Mouse (Mus musculus): ENCODE results near the gene Gkap1.

Gene Gkap1

DNA sequence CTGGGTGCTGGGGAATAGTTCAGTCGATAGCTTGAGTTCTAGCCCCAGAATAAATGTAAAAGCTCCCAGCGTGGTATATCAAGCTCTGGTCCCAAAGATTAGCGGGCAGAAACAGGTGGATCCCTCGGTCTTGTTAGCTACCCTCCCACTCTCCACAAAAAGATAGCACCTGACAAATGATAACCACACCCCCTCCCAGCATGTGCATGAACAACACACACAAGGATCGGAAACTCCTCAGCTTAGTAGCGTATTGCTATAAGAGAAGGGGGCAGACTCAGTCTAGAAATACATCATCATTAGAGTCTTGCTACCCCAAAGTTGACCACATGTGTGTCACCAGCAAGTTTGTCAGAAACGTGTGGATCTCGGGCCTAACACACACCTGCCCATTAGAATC, at the start of gene Gkap1:
Gene Gkap1, minus strand, starts transcription at position 101 of the 400 bp plus-strand sequence.
- in situ Hi-C loops (cut with MboI, MseI) = no loop called here

DNA sequence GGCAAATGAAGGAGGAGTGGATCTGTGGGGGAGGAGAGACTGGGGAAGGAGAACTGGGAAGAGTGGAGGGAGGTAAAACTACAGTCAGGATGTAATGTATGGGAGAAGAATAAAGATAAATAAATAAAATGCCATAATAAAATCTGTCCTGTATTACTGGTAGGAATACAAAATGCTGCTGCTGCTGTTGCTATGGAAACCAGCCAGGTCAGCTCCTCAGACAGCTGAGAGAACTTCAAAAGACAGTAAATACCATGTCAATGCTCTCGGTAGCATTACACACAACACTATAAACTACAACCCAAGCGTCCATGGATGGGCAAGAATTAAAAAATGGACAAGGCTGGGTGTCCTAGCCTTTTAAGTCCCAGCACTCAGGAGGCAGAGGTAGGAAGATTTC, 42.3 kb upstream of the Gkap1 start:
- in situ Hi-C loops (cut with MboI, MseI) = no loop called here

DNA sequence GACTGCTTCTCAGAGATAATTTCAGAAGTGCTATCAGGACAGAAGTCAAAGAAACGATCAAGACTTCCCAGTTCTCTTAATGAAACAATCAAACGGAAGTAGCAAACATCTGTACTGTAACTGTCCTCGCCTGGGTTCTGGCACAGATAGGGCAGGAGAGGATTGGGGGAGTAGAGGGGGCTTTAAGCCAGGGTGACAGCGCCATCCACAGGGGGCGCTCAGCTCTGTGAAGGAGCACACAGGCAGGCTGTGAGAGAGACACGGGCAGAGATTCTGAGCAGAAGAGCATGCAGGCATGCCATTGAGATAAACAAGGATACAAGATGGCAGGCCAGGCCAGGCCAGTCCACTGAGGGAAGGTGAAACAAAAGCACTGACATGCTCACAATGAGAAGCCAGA, 39.5 kb upstream of the Gkap1 start:
- in situ Hi-C loops (cut with MboI, MseI) = no loop called here

GRCm38 (mm10) chr13:58313758-58314157, 38.3 kb upstream of the Gkap1 start:
- in situ Hi-C loops (cut with MboI, MseI) = no loop called here

GRCm38 (mm10) chr13:58311351-58311750, 35.9 kb upstream of the Gkap1 start:
- in situ Hi-C loops (cut with MboI, MseI) = no loop called here

GRCm38 (mm10) chr13:58309499-58309898, 34.0 kb upstream of the Gkap1 start:
- in situ Hi-C loops (cut with MboI, MseI) = no loop called here

DNA sequence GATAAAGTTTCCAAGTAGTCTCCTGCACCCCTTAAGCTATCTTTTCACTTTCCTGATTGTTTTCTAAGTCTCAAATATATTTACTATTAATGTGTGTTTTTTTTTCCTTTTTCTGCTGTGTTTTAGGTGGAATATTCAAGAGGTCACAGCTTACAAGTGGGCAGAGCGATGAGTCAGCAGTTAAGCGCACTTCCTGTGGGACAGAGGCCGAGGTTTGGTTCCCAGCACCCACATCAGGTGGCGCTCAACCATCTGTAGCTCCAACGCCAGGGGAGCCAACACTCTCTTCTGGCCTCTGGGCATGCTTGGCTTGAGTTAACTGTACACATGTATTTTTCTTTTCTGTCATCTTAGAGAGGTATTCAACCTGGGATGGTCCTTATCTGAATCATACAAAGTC, 32.0 kb upstream of the Gkap1 start:
- in situ Hi-C loops (cut with MboI, MseI) = no loop called here

DNA sequence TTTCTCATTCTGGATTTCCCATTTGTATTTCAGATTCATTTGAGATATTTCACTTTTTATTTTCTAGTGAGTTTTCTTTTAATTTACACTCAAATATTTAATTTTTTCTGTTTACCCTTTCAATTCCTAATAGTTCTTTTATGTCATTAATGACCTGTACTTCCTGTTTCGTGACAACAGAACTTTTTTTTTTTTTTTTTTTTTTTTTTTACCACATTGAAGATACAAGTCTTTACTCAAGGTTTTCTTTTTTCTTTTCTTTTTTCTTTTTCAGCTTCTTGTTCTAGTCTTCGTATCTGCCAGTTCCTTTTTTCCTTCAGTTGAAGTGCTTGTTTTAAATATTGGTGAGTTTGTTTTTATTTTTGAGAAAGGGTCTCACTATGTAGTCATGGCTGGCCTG, 29.7 kb upstream of the Gkap1 start:
- in situ Hi-C loops (cut with MboI, MseI) = no loop called here

DNA sequence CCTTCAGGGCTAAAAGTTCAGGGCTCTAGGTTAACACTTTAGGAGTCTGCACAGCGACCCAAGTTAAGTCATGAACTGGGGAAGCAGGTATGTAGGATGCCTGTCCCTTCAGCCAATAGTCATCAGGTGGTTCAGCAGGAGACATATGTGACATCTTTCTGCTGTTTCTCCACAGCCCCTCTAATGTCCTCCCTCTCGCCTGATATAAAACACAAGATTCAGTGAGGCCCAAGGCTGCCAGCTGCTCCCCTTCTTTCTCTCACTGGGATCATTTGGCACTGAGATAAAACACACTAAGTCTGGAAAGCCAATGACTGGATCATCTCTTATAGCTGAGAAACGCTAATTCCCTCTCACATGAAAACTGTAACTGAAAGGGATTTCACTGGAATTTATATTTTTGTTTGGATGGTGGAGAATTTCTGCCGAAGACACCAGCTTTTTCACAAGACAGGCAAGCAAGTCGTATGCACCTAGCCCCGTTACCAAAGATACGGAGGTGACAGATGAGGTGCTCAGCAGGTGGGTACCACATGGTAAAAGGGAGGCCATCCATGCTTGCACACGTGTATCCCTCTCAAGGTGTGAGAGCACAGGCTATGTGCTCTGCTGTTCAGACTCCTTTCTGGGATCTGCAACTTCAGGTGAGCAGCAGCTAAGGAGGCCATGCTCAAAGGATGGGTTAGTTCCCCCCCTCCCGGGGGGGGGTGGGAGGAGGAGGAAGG, 27.1 kb upstream of the Gkap1 start:
- in situ Hi-C loops (cut with MboI, MseI) = no loop called here

GRCm38 (mm10) chr13:58301961-58302360, 26.5 kb upstream of the Gkap1 start:
- in situ Hi-C loops (cut with MboI, MseI) = no loop called here

DNA sequence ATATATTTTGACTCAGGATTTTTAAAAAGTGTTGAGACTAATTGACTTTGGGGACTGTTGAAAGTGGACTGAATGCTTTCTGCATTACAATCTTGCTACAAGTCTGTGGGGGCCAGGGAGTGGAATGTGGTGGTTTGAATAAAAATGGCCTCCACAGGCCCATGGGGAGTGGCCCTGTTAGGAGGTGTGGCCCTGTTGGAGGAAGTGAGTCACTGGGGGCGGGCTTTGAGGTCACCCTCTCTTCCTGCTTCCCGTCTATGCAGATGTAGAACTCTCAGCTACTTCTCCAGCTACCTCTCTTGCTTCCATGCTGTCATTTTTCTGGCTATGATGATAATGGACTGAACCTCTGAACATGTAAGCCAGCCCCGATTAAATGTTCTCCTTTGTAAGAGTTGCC, 23.3 kb upstream of the Gkap1 start:
- in situ Hi-C loops (cut with MboI, MseI) = no loop called here

GRCm38 (mm10) chr13:58295582-58295981, 20.1 kb upstream of the Gkap1 start:
- in situ Hi-C loops (cut with MboI, MseI) = no loop called here

DNA sequence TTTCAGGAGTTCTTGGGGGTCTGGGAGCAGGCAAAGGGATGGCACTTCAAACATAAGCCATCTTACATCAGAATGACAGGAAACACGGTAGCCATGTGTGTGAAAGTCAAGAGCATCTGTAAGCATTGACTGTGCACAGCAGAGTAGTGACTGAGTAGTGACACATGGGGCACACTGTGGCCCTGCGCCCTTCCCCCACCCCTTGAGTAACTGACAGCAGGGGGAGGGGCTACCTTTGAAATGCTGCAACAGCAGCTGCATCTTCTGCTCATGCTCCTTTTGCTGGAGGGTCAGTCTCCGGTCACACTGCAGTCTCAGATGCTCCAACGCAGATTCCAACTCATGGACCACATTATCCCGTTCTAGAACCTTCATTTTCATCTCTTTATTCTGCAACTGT, 17.3 kb upstream of the Gkap1 start:
- in situ Hi-C loops (cut with MboI, MseI) = loop anchor here (5.0 kb wide), 1 partner anchor 64 kb away; the partner anchor contains the start of gene Kif27

GRCm38 (mm10) chr13:58289308-58289707, 13.8 kb upstream of the Gkap1 start:
- in situ Hi-C loops (cut with MboI, MseI) = loop anchor here (5.0 kb wide), 1 partner anchor 258 kb away; no protein-coding TSS in a partner anchor

DNA sequence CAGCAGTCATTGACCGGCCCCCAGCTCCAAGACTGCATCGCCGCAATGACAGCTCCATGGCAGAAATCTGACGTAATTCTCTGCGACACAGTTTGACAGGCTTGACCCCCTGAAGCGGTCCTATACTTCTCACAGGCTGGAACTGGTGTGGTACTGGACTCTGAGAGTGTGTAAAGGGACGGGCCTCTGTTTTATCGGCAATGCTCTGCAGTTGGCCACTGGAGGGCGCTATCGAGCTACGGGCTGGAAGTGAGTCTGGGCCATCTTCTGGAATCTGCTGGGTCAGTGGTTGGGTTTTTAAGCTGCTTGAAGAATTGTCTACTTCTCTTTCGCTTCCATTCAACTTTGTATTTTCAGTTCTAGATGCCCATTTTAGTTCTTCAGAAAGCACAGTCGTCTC, 12.3 kb upstream of the Gkap1 start:
- in situ Hi-C loops (cut with MboI, MseI) = loop anchor here (5.0 kb wide), 1 partner anchor 259 kb away; no protein-coding TSS in a partner anchor

- in situ Hi-C loops (cut with MboI, MseI) = no loop called here
These were observed 8.0 kb upstream of the Gkap1 start for GRCm38 (mm10) chr13:58283466-58283865.

- in situ Hi-C loops (cut with MboI, MseI) = no loop called here
These were observed 6.4 kb upstream of the Gkap1 start for GRCm38 (mm10) chr13:58281936-58282335.

DNA sequence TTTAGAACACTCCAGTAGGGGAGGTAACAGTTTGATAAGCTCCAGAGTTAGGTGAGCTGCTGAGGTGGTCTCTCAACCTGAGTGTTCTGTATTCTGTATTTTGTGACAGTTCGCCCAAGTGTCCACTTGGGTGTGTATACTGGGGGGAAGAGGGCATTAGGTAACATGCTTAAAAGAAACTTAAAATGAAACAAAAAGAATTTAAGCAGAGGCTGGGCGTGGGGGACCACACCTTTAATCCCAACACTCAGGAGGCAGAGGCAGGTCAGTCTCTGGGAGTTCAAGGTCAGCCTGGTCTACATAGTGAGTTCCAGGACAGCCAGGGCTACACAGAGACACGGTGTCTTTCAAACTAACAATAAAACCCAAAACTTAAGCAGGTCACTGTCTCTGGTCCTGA, 5.0 kb upstream of the Gkap1 start:
- in situ Hi-C loops (cut with MboI, MseI) = no loop called here

DNA sequence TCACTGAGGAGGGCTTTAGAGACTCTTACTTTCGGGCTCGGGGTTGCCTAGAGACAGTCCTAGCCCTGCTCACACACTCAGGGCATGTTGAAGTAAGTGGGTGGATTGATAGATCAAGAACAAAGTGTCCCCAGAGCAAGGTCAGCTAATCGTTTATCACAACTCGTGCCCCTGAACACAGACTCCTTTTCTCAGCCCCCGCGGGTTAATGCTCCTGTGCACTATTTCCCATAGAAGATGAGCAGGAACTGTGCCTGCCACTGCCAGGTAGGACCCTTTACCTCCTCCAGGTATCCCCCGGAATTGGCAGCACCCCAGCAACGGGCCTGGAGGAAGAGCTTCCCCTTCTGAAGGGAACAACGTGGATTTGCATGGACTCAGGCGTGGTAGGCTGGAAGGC, 757 bp upstream of the Gkap1 start:
- in situ Hi-C loops (cut with MboI, MseI) = no loop called here

DNA sequence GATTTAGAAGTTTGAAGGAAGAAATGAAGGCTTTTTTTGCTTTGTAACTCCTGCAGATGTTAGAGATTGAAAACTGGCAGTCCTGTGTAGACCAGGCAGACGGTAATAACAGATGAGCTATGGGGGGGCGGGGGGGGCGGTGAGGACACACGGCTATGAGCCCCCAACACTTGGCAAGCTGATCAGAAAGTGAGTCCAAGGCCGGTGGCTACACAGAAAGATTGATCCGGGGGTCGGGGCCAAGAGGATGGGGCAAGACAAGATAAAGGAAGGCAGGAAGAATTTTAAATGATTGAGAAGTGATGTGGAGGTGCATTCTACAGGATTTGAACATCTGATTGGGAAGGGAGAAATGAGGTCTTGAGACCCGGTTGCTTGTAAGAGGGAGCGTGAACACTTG, 423 bp downstream of the Gkap1 start:
- in situ Hi-C loops (cut with MboI, MseI) = no loop called here

GRCm38 (mm10) chr13:58274259-58274991, 1.1 kb downstream of the Gkap1 start:
- in situ Hi-C loops (cut with MboI, MseI) = no loop called here

DNA sequence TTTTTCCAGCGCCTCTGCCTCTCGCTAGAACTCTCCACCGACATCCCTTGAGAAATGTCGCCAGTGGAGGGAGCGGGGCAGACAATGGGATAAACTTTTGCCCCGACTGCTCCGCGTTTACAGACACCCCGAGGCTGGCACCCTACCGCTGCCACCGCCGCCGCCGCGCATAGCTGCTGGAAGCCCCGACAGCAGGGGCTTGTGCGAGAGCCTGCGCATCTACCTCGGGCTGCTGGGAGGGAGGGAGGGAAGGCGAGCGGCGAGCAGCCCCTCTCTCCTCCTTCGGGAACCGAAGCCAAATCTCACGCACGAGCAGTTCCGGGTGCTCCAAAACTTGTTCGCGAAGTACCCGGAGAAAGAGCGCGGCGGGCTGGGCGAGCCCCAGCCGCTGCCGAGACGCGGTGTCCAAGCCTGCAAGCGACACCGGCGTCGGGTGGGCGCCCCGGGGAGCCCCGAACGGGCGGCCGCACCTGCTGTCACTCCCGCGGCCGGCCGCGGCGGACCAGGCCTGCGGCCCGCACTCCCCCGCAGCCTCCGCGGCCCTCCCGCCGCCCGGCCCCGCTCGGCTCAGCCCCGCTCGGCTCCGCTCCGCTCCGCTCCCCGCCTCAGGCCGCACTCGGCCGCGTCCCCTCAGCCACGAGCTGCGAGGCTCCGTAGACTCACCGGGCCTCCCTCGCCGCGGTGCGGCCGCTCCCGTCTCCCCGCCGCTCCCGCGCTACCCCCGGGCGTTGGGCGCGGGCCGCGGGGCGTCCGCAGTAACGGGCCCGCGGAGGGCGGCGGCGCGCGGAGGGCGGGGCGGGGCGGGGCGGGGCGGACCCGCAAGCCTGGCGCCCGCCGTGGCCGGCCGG, 1.9 kb downstream of the Gkap1 start:
- in situ Hi-C loops (cut with MboI, MseI) = no loop called here
